Mouse (Mus musculus) liver, adult 2 months (tissue): ENCODE data around the gene Acox2.

Experiments
- CTCF ChIP-seq: fragments of 200-500 bp; IDR thresholded peaks from 2 replicates; pipeline ENCODE4 v1.5.1; 2011; ENCODE audit warnings: low read depth, low read length, control low read depth
- POLR2A ChIP-seq: fragments of 200-500 bp; IDR thresholded peaks from 2 replicates; pipeline ENCODE4 v1.6.1; 2011; ENCODE audit warnings: low read length, control low read depth; ENCODE audit not compliant: insufficient read depth; ENCODE audit errors: extremely low read depth

DNA sequence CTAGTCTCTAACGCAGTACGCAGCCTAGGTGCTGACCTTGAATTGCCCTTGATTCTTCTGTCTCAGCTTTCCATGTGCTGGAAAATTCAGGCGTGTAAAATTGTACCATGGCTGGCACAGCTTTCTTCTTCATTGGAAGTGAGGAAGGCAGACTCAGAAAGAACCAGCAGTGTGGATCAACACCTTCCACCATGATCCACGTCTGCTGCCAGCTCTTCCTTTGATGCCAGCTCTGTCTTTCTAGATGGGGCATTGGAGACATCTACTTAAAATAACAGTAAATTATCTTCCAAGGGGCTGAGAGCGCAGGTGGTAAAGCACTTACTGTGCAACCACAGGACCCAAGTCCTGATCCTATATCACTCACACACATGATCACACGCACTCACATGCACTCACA lies 66.4 kb downstream of the Acox2 start:
- TF ChIP-seq CTCF (no peak), POLR2A (no peak)
